Mouse (Mus musculus): Measurements from ENCODE around the gene Gm10428.

DNA sequence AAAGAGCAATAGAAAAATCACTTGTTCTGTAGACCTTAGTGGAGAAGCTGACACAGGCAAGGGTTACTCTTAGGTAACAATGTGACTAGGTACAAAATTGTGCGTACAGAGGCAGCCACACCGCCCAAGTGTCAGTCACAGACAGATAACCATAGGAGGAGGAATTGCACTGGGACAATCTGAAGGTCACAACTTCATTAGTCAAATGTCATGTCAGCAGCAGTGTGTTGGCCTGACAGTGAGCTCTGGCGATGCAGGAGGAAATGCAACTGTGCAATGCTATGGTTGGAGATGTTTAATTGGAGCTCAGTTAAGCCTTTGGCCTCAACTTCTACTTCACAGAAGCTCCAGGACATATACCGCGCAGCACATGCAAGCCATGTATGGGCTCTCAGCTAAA is 42.2 kb upstream of the Gm10428 start:
- TF ChIP-seq POLR2A (IDR thresholded peaks at IDR 0.05; ENCODE audit: insufficient read length, low read depth) (no peak), MAX (IDR thresholded peaks at IDR 0.05; ENCODE audit: low read depth) (no peak), USF1 (IDR thresholded peaks at IDR 0.05; ENCODE audit: low read depth) (no peak), CEBPB (IDR thresholded peaks at IDR 0.05; ENCODE audit: insufficient read depth, poor library complexity, severe bottlenecking) (no peak), E2F4 (IDR thresholded peaks at IDR 0.05; ENCODE audit: insufficient read depth) (no peak), TCF12 (IDR thresholded peaks at IDR 0.05; ENCODE audit: insufficient read depth, poor library complexity, severe bottlenecking) (no peak)
